In the genomic region with DNA sequence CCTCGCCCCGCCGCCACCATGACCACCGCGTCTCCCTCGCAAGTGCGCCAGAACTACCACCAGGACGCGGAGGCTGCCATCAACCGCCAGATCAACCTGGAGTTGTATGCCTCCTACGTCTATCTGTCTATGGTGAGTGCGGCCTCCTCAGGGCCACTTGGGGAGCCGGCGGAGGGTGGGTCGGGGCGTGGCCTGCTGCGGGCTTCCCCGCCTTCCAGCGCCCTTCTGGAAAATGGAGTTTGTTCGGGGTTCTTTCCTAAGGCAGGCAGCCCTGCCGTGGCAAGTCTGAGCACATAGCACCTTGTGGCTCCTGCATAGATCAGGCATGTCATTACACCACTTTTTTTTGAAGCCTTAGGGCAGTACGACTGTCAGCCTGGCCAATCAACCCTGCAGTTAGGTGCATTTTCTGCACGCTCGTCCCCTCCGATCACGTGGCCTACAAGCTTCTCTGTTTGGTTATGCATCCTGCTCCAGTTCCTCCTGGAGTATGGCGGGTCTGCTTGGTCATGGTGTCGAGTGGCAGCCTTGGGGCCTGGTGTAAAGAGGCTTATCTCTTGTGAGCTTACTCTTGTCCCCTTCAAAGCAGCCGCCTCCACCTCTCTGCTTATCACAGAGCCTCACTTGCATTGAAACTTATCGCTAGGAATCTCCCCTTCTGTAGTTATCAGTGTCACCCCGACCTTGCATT, we compare ENCODE assay signal across 8 mouse cellular contexts. TPM values are rescaled to one million over a fixed set of nuclear protein-coding genes. Genes with fewer than 3 reads are reported as not detected.
DNase-seq lines count a peak whose midpoint lies in the region; ATAC-seq and TF ChIP-seq lines count a peak whose summit lies in the region.

No protein-coding gene starts in this region.

- no peak for TF ChIP-seq POLR2A in CH12.LX (IDR thresholded peaks at IDR 0.05; ENCODE audit: low read depth, low read length)

- peak overlapping the region; percentile 94 for H3K27ac ChIP-seq in CH12.LX (ENCODE audit: insufficient read depth, low read depth)
- peak overlapping the region; percentile 97 for H3K27ac ChIP-seq in embryonic facial prominence, embryonic 15.5 days (replicated peaks)
- H3K27ac ChIP-seq in heart, embryonic 14.5 days (replicated peaks in 1 of 2; ENCODE audit: control insufficient read depth in 1 of 2, insufficient read depth in 1 of 2, low read depth in 2 of 2, low read length in 2 of 2): peak overlapping the region; percentile 98

- TF ChIP-seq RAD21 in CH12.LX (IDR thresholded peaks at IDR 0.05; ENCODE audit: low read depth, low read length): no peak

- dilution Hi-C loops in CH12.LX (cut with MboI; ENCODE audit: extremely low pct_ligation_motif_present, extremely low pct_unique_long_range_greater_than_20kb, low sequenced_read_pairs): no loop called here

- peak overlapping the region; percentile 70 to 99 (median 93) for H3K4me3 ChIP-seq in CH12.LX (replicated peaks in 1 of 3; ENCODE audit: low read depth in 2 of 3, low read length in 2 of 3, poor library complexity in 1 of 3)
- peak overlapping the region; percentile 82 for H3K4me3 ChIP-seq in embryonic facial prominence, embryonic 15.5 days (replicated peaks)
- H3K4me3 ChIP-seq in heart, embryonic 14.5 days (ENCODE audit: control insufficient read depth in 1 of 2, insufficient read depth in 1 of 2, low read depth in 1 of 2, low read length in 2 of 2): peak overlapping the region; percentile 95 to 99

- ATAC-seq in embryonic facial prominence, embryonic 15.5 days (ENCODE audit: insufficient number of reproducible peaks, low FRiP score, low TSS enrichment, low read depth): peak; percentile 75
- ATAC-seq in heart, embryonic 14.5 days (ENCODE audit: insufficient number of reproducible peaks, insufficient read depth, low FRiP score, low read depth): peak; percentile 57

- no peak for TF ChIP-seq CTCF in CH12.LX (conservative IDR thresholded peaks at IDR 0.05 in 1 of 2, IDR thresholded peaks at IDR 0.05 in 1 of 2; ENCODE audit: low read depth in 2 of 2, low read length in 2 of 2)

- peak; percentile 68 for DNase-seq in CH12.LX (ENCODE audit: extremely low read depth)
- DNase-seq in adrenal gland, adult (ENCODE audit: inconsistent age in 2 of 2, low spot score in 1 of 2): peak; percentile 84 to 93
- peak; percentile 82 for DNase-seq in kidney, postnatal 14 days
- DNase-seq in lung, postnatal 14 days: peak; percentile 76
- DNase-seq in retina, postnatal 1 day: peak; percentile 67
- peak; percentile 73 to 79 for DNase-seq in urinary bladder, postnatal 4 days (ENCODE audit: low spot score in 2 of 2)

- WGBS in embryonic facial prominence, embryonic 15.5 days: under 1% methylated on average over 31 of the region's 31 CpGs
- WGBS in heart, embryonic 14.5 days: 0% methylated on average over 31 of the region's 31 CpGs

- peaks cover 22 to 66% of the 10 kb centered on the region in 2 experiments for H3K4me1 ChIP-seq in CH12.LX (ENCODE audit: control insufficient read depth in 1 of 2, insufficient read depth in 2 of 2)
- H3K4me1 ChIP-seq in embryonic facial prominence, embryonic 15.5 days: peaks cover 41% of the 10 kb centered on the region
- peaks cover 16 to 31% of the 10 kb centered on the region in 2 experiments for H3K4me1 ChIP-seq in heart, embryonic 14.5 days (ENCODE audit: control insufficient read depth in 2 of 2, insufficient read depth in 2 of 2, low read length in 2 of 2)

- H3K9me3 ChIP-seq in CH12.LX (replicated peaks; ENCODE audit: low read length): no peaks in the 10 kb centered on the region
- H3K9me3 ChIP-seq in embryonic facial prominence, embryonic 15.5 days (replicated peaks): no peaks in the 10 kb centered on the region
- no peaks in the 10 kb centered on the region for H3K9me3 ChIP-seq in heart, embryonic 14.5 days (ENCODE audit: control insufficient read depth, low read length)

- peaks cover 23 to 37% of the 10 kb centered on the region in 2 experiments for H3K36me3 ChIP-seq in CH12.LX (replicated peaks in 1 of 2; ENCODE audit: control insufficient read depth in 1 of 2, insufficient read depth in 1 of 2, low read length in 1 of 2)
- peaks cover 26% of the 10 kb centered on the region for H3K36me3 ChIP-seq in embryonic facial prominence, embryonic 15.5 days
- peaks cover 31% of the 10 kb centered on the region for H3K36me3 ChIP-seq in heart, embryonic 14.5 days (ENCODE audit: control insufficient read depth, insufficient read depth, low read length)

- H3K79me2 ChIP-seq in CH12.LX (replicated peaks; ENCODE audit: control insufficient read depth, extremely low read depth, insufficient read depth, poor library complexity, severe bottlenecking): peaks cover 18% of the 10 kb centered on the region

- TF ChIP-seq EP300 in CH12.LX (IDR thresholded peaks at IDR 0.05; ENCODE audit: low read length): no peak

- peak overlapping the region; percentile 95 for H3K9ac ChIP-seq in CH12.LX (ENCODE audit: insufficient read depth, low read depth)
- peak overlapping the region; percentile 95 for H3K9ac ChIP-seq in embryonic facial prominence, embryonic 15.5 days
- peak overlapping the region; percentile 94 for H3K9ac ChIP-seq in heart, embryonic 14.5 days (ENCODE audit: low read length)

- no peaks in the 10 kb centered on the region for H3K27me3 ChIP-seq in CH12.LX (replicated peaks)
- no peaks in the 10 kb centered on the region for H3K27me3 ChIP-seq in embryonic facial prominence, embryonic 15.5 days
- no peaks in the 10 kb centered on the region for H3K27me3 ChIP-seq in heart, embryonic 14.5 days (ENCODE audit: control insufficient read depth, insufficient read depth, low read length)

- peak overlapping the region; percentile 83 for H3K4me2 ChIP-seq in CH12.LX (ENCODE audit: insufficient read depth, low read depth, poor library complexity, severe bottlenecking)
- H3K4me2 ChIP-seq in embryonic facial prominence, embryonic 15.5 days (replicated peaks): peak overlapping the region; percentile 70
- peak overlapping the region; percentile 93 for H3K4me2 ChIP-seq in heart, embryonic 14.5 days (ENCODE audit: low read length)

- in situ Hi-C loops in CH12.LX (cut with MboI; ENCODE audit: low pct_ligation_motif_present, low pct_unique_long_range_greater_than_20kb, low sequenced_read_pairs): loop anchor here (5.0 kb wide), 1 partner anchor 56 kb away; no protein-coding TSS in a partner anchor

TF ChIP-seq in CH12.LX, 34 proteins besides CTCF, POLR2A, EP300 and RAD21 (continues in another document):
- no peak for TF ChIP-seq ELF1 (IDR thresholded peaks at IDR 0.05; ENCODE audit: low read depth, low read length)
- TF ChIP-seq ETS1 (conservative IDR thresholded peaks at IDR 0.05; ENCODE audit: low read depth, low read length): no peak
- TF ChIP-seq PAX5 (IDR thresholded peaks at IDR 0.05; ENCODE audit: low read length): no peak
- no peak; the same call in none of the 2 replicates for TF ChIP-seq SIN3A (IDR thresholded peaks at IDR 0.05; ENCODE audit: low read length)
- no peak for TF ChIP-seq ZKSCAN1 (IDR thresholded peaks at IDR 0.05; ENCODE audit: borderline replicate concordance, low read depth, low read length)
- no peak for TF ChIP-seq JUND (conservative IDR thresholded peaks at IDR 0.05; ENCODE audit: low read depth, low read length)
- peak; percentile 79 for TF ChIP-seq BHLHE40 (IDR thresholded peaks at IDR 0.05; ENCODE audit: low read depth, low read length)
- no peak; the same call in 1 of the 2 replicates for TF ChIP-seq MAZ (IDR thresholded peaks at IDR 0.05; ENCODE audit: low read depth, low read length)
- no peak for TF ChIP-seq TCF12 (IDR thresholded peaks at IDR 0.05; ENCODE audit: low read depth, low read length)
- TF ChIP-seq MXI1 (IDR thresholded peaks at IDR 0.05; ENCODE audit: low read depth, low read length): peak; percentile 93
- TF ChIP-seq E2F4 (IDR thresholded peaks at IDR 0.05; ENCODE audit: insufficient replicate concordance, low read depth, low read length): no peak
- no peak for TF ChIP-seq IRF4 (IDR thresholded peaks at IDR 0.05; ENCODE audit: low read depth, low read length)
- TF ChIP-seq CHD2 (IDR thresholded peaks at IDR 0.05; ENCODE audit: low read length): no peak
- peak; percentile 89 for TF ChIP-seq MAX (IDR thresholded peaks at IDR 0.05; ENCODE audit: low read length)
- TF ChIP-seq CHD1 (IDR thresholded peaks at IDR 0.05; ENCODE audit: low read depth, low read length): 0 out of 2 replicates have a peak, but pooled peaks have one; percentile 77
- peak; percentile 81 for TF ChIP-seq USF1 (IDR thresholded peaks at IDR 0.05; ENCODE audit: low read depth, low read length)
- TF ChIP-seq GABPA (IDR thresholded peaks at IDR 0.05; ENCODE audit: insufficient replicate concordance, low read depth, low read length): no peak
- TF ChIP-seq USF2 (conservative IDR thresholded peaks at IDR 0.05; ENCODE audit: low read depth, low read length): peak; percentile 81
- no peak for TF ChIP-seq NELFE (IDR thresholded peaks at IDR 0.05; ENCODE audit: low read depth, low read length)

RNA-seq across cellular contexts. Expression of a gene that starts 2.6 kb away (rescaled TPM):
- 284 and 317 TPM in 2 replicates for total RNA-seq in CH12.LX (2012; rRNA removed)
- total RNA-seq in CH12.LX (2014; rRNA removed): 279 and 303 TPM in 2 replicates
- polyA plus RNA-seq in CH12.LX (2012; ENCODE audit: insufficient read length, low read depth): 2,849 and 3,031 TPM in 2 replicates
- polyA plus RNA-seq in embryonic facial prominence, embryonic 15.5 days (2015; fragmentation: Nextera tagmentation; extraction: Ambion mirVana): 1,601 and 1,694 TPM in 2 replicates
- polyA plus RNA-seq in heart, embryonic 14.5 days (2014; fragmentation: Nextera tagmentation; extraction: Ambion mirVana): 1,816 and 1,859 TPM in 2 replicates

RNA-seq across cellular contexts. Expression of a gene that starts 18.4 kb away (rescaled TPM):
- total RNA-seq in CH12.LX (2012; rRNA removed): 0.13 TPM in 1 of 2 replicates, not detected in the other
- total RNA-seq in CH12.LX (2014; rRNA removed): not detected in 2 replicates
- not detected in 2 replicates for polyA plus RNA-seq in CH12.LX (2012; ENCODE audit: insufficient read length, low read depth)
- polyA plus RNA-seq in embryonic facial prominence, embryonic 15.5 days (2015; fragmentation: Nextera tagmentation; extraction: Ambion mirVana): 1.2 and 1.9 TPM in 2 replicates
- polyA plus RNA-seq in heart, embryonic 14.5 days (2014; fragmentation: Nextera tagmentation; extraction: Ambion mirVana): 0.24 and 0.40 TPM in 2 replicates

RNA-seq across cellular contexts. Expression of a gene that starts 18.5 kb away (rescaled TPM):
- total RNA-seq in CH12.LX (2012; rRNA removed): 0.04 TPM in 1 of 2 replicates, not detected in the other
- total RNA-seq in CH12.LX (2014; rRNA removed): not detected in 2 replicates
- not detected in 2 replicates for polyA plus RNA-seq in CH12.LX (2012; ENCODE audit: insufficient read length, low read depth)
- 45.8 and 46.1 TPM in 2 replicates for polyA plus RNA-seq in embryonic facial prominence, embryonic 15.5 days (2015; fragmentation: Nextera tagmentation; extraction: Ambion mirVana)
- 27.6 and 27.7 TPM in 2 replicates for polyA plus RNA-seq in heart, embryonic 14.5 days (2014; fragmentation: Nextera tagmentation; extraction: Ambion mirVana)

RNA-seq across cellular contexts. Expression of a gene that starts 58.4 kb away (rescaled TPM):
- total RNA-seq in CH12.LX (2012; rRNA removed) (0.50 and 1.1 TPM in 2 replicates), CH12.LX (2014; rRNA removed) (not detected in 2 replicates)
- 0.26 and 0.29 TPM in 2 replicates for polyA plus RNA-seq in CH12.LX (2012; ENCODE audit: insufficient read length, low read depth)
- polyA plus RNA-seq in embryonic facial prominence, embryonic 15.5 days (2015; fragmentation: Nextera tagmentation; extraction: Ambion mirVana): 16.4 and 17.3 TPM in 2 replicates
- polyA plus RNA-seq in heart, embryonic 14.5 days (2014; fragmentation: Nextera tagmentation; extraction: Ambion mirVana): 25.3 and 32.5 TPM in 2 replicates

Comparison
In these comparisons a context has a peak if more than half of its experiments do, and no peak if none do; other contexts are left out.
1. Peak in every context shown above with its lines: DNase-seq, ATAC-seq, H3K4me3 ChIP-seq and H3K27ac ChIP-seq.
2. RNA of a gene that starts 18.5 kb away (polyA plus RNA-seq): 45.8 to 46.1 TPM in embryonic facial prominence, embryonic 15.5 days and 27.6 to 27.7 TPM in heart, embryonic 14.5 days; not detected in CH12.LX; every median in the first group is over 10 times any median in the second.